Mouse (Mus musculus) cerebellum, postnatal 36 days (tissue): ENCODE measurements at regions not wholly inside any gene's neighbourhood (a gene's known extent, or its start where the extent isn't known, plus 50 kb on each side); places are given as distances from the start of the nearest gene placed in this dataset.

Source experiments
- DNase-seq, 2 experiments: peaks; one replicate each; pipeline ENCODE4 v3.0.0; 2021 to 2022; ENCODE audit warnings: mixed read lengths in 2 of 2

GRCm38 (mm10) chr2:30717566-30718328 is 85.7 kb downstream of the 1700001O22Rik start:
- DNase-seq: peak in 1 of 2 experiments; percentile 49

DNA sequence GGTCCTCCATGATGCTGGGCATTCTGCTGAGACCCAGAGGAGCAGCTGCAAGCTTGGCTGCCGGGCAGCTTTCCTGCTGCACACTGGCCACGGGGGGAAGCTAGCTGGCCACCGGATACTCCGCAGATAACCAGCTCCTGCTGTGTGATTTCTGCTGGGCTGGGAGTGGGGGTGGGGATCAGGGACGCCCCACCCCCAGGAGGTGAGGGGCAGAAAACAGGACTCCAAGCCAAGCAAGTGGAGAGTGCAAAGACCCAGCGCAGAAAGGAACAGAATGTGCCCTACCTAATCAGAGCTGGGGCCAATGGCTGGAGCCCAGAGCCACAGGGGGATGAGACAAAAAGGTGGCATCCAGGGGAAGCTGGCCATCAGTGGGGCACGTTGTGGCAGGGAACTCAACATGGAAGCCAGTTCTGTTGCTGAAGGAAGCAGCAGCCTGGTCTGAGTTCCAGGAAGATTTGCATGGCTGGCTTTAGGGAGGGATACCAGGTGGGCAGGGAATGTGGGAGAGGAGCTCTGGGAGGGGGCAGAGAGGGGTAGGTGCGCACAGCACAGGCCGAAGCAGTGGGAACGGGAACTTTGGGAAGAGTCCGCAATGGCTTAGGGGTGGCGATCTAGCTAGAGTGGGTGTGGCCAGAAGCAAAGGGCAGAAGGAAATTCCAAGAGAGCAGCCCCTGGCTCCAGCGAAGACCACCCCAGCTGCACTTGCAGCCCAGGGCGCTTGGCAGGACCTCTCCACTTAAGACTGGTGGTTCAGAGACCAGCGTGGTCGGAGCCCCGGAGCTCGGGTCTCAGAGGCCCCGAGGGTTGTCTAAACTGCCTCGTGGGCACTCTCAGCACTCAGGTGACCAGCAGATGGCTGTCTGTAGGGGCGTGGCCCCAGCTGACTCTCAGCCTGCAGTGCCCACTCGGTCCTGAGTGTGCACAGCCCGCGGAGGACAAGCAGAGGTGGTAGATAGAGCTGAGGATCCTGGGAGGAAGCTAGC is 86.6 kb downstream of the 1700001O22Rik start:
- DNase-seq: peak; percentile 66 to 74

- no peak for DNase-seq
These were observed 87.6 kb downstream of the 1700001O22Rik start for GRCm38 (mm10) chr2:30715720-30716310.

DNA sequence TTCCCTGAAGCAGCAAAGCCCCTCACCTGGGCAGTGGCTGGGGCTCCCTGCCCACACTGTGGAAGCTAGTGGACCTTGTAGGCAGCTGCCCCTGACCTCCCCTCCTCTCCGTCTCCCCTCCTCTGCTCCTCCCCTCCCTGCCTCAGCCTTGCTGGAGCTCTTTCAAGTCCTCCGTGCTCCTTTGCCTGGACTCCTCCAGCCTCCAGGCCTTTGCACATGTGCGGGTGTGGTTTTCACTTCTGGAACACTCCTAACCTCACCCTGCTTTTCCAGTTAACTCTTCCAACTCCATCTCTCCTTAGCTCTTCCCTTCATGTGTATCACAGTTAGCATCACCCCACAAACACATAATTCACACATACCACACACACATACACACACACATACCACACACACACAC is 89.9 kb downstream of the 1700001O22Rik start:
- DNase-seq: no peak

DNA sequence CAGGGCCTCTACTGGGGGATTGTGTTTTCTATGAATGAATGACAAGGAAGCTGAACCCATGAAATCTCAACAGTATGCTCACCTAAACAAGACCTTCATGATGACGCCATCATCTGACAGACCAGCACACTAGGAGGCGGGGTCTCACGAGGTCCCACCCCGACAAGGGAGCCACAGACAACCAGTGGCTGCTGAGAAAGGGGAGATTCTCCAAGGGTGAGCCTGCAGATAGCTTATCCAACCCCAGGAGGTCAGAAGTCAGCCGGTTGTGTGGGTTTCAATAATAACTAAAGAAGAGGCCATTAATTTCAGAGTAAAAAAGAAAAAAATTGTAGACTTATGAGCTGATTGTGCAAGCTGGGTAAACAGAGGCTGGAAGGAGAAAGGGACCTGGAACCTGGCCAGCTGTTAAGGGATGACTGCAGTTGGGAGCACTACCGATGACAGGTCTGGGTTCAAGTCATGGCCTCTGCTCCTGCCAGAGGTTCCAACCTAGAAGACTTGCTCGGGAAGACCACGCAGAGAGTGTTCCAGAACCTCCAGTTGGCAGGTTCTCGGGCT is 90.5 kb downstream of the 1700001O22Rik start:
- peak in 1 of 2 experiments; percentile 30 for DNase-seq

GRCm38 (mm10) chr2:30711853-30712498 is 91.5 kb downstream of the 1700001O22Rik start:
- peak; percentile 87 to 90 for DNase-seq

GRCm38 (mm10) chr2:30711476-30711852 is 92.0 kb downstream of the 1700001O22Rik start:
- peak in 1 of 2 experiments; percentile 63 for DNase-seq

DNA sequence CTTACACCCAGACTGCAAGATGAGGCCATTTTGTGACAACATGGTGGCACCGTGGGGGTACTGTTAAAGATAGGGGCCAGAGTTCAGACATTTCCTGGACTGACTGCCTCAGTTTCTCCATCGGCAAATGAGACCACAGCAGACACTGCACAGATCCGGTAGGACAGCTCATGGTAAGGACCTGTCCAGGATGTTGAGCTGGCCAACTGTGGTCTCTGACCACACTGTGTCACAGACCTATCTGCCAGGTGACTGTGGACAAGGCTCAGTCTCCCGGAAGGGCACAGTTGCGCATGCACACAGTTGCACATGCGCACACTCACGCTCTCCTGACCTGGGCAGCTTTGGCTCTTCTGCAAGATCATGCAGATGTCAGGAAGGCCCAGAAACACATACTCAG is 92.6 kb downstream of the 1700001O22Rik start:
- DNase-seq: no peak

- no peak for DNase-seq
These were observed 94.0 kb downstream of the 1700001O22Rik start for GRCm38 (mm10) chr2:30709386-30709884.

DNA sequence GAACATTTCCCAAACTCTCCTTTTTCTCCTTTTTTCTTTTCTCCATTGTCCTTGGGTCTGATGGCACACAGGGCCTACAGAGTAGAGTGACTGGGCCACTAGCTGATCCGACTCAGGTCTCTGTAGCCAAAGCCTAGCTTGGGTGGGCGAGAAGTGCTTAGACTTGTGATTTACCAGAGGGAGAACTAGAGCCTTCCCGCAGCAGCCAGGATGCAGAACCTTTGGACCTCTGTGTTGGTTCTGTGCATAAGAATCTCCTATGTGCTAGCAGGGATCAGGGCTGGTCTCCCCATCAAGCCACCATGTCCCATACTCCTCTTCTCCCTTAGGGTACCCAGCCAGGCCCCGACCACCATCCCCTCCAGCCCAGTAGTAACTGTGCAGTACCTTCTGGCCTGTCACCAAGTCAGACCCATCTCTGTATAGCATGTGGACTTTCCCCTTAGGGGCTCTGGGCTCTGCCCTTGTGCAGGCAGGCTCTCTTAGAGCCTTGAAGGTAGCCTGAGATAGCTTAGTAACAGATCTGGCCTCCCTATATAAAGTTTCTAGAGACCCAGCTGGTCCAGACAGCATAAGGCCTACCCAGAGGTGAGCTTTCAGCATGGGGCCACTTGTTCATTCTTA is 94.6 kb downstream of the 1700001O22Rik start:
- peak in 1 of 2 experiments; percentile 22 for DNase-seq

- DNase-seq: peak; percentile 58 to 71
These were observed 95.3 kb downstream of the 1700001O22Rik start for GRCm38 (mm10) chr2:30708001-30708683.

GRCm38 (mm10) chr2:30707099-30708000 is 96.1 kb downstream of the 1700001O22Rik start:
- DNase-seq: peak; percentile 39

DNA sequence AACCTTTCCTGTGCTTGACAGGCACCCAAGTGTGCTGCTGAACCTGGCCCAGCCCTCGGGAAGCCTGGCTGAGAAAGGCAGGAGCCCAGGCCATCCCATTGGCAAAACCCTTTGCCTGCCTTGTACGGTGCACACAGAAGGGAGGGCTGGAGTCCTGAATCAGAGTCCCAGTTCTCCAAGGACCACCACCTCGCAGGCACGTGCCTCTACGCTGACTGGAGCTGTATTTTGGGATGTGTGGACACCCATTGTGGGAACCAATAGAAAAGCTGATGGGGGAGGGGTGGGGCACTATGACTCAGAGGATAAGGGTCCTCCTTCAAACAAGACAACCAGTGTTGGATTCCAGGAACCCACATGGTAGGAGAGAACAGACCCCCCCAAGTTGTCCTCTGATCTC is 97.4 kb downstream of the 1700001O22Rik start:
- DNase-seq: no peak

- DNase-seq: no peak
These were observed 100.2 kb downstream of the 1700001O22Rik start for GRCm38 (mm10) chr2:30703308-30703707.

- DNase-seq: no peak
These were observed 100.8 kb downstream of the 1700001O22Rik start for GRCm38 (mm10) chr2:30702711-30703110.

DNA sequence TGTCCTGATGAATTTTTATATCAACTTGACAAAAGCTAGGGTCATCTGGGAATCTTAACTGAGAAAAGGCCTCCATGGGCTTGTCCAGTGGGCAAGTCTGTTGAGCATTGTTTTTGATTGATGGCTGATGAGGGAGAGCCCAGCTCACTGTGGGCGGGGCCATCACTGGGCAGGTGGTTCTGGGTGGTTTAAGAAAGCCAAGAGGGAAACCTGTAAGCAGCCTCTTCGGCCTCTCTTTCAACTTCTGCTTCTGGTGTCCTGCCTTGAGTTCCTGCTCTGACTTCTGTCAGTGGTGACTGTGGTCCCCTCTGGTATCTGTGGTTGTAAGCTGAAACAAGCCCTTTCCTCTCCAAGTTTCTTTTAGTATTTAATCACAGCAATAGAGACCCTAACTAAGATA is 102.6 kb downstream of the 1700001O22Rik start:
- no peak for DNase-seq

GRCm38 (mm10) chr2:30700471-30700870 is 103.0 kb downstream of the 1700001O22Rik start:
- no peak for DNase-seq

DNA sequence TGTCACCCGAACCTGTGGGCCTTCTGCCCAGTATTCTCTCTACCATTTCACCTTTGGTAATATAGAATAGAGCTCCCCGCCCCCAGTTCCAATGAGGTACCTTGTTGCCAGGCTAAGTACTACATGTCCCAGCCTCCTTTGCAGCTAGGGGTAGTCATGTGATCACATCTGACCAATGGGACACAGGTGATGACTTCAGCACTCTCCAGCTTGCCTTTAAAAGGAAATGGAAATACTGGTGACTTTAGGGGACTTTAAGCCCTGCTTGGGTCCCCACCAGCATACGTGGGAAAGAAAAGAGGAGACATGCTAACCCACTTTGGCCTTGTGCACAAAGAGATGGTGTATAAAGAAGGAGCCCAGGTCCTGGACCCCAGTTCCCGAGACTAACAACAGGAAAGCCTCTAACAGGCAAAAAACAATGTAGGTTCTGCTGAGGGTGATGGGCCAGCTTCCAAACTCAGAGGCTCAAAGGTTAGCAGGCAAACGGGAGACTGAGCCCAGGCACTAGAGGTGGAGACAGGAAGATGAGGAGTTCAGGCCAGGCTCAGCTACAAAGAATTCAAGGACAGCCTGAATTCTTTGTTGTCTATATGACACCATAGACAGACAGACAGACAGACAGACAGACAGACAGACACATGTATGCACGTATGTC is 103.5 kb downstream of the 1700001O22Rik start:
- peak; percentile 74 to 85 for DNase-seq
